Mouse (Mus musculus) heart, embryonic 10.5 days (tissue): Measurements from ENCODE around the gene Nacc1. TPM values are rescaled to one million over a fixed set of nuclear protein-coding genes. Genes with fewer than 3 reads are reported as not detected.
A peak's percentile ranks its signal among the peaks of the same experiment; 100 is the strongest.
"Not testable (repeated sequence)": the region's sequence is repeated elsewhere in the genome, so short reads cannot be mapped to it uniquely, and the experiment has no call there.

Source experiments
- DNase-seq: peaks from one replicate; pipeline ENCODE4 v3.0.0-alpha.2; 2017; ENCODE audit warnings: low spot score
- H3K27ac ChIP-seq: fragments of 300-500 bp; sonication (generic); 2 replicates; pipeline ENCODE4 v1.5.1; 2016; ENCODE audit warnings: mild to moderate bottlenecking
- H3K27me3 ChIP-seq: fragments of 300-500 bp; sonication (generic); 2 replicates; pipeline ENCODE4 v1.6.1; 2016; ENCODE audit warnings: mild to moderate bottlenecking; ENCODE audit not compliant: poor library complexity, insufficient read depth, severe bottlenecking
- H3K36me3 ChIP-seq: fragments of 300-500 bp; sonication (generic); 2 replicates; pipeline ENCODE4 v1.6.1; 2016; ENCODE audit warnings: mild to moderate bottlenecking, moderate library complexity
- H3K4me1 ChIP-seq: fragments of 300-500 bp; sonication (generic); 2 replicates; pipeline ENCODE4 v1.6.1; 2016; ENCODE audit warnings: mild to moderate bottlenecking
- H3K4me3 ChIP-seq: fragments of 300-500 bp; sonication (generic); 2 replicates; pipeline ENCODE4 v1.5.1; 2016; ENCODE audit warnings: mild to moderate bottlenecking, moderate library complexity
- H3K9me3 ChIP-seq: fragments of 300-500 bp; sonication (generic); 2 replicates; pipeline ENCODE4 v1.6.1; 2016; ENCODE audit warnings: mild to moderate bottlenecking, moderate library complexity
- WGBS: fragments of 180-500 bp; shearing (Covaris S2); methylation state at CpG from one replicate; pipeline ENCODE4 v1.1.7; 2016; 5-methylcytosine and 5-hydroxymethylcytosine counted together
- polyA plus RNA-seq: library from polyadenylated mRNA; unstranded; fragments of >200 nt; fragmentation: Nextera tagmentation; extraction: Ambion mirVana; gene quantifications from 2 replicates; pipeline ENCODE4 v1.2.1, GENCODE M21; 2016

Gene Nacc1
- polyA plus RNA-seq, 1 experiment from 2014 or later, result 25.0 TPM

- Histone ChIP-seq H3K27ac (peak overlapping the region; percentile 93), H3K27me3 (no peaks in the 10 kb centered on the region), H3K9me3 (no peaks in the 10 kb centered on the region), H3K4me3 (peak overlapping the region; percentile 70), H3K4me1 (peaks cover 49% of the 10 kb centered on the region), H3K36me3 (no peaks in the 10 kb centered on the region)
- under 1% methylated on average over 44 of the region's 52 CpGs for WGBS
- no peak for DNase-seq
These were observed 49.0 kb downstream of the Nacc1 start for GRCm38 (mm10) chr8:84638555-84639161.

- Histone ChIP-seq H3K4me3 (peak overlapping the region; percentile 70), H3K4me1 (peaks cover 55% of the 10 kb centered on the region), H3K36me3 (no peaks in the 10 kb centered on the region), H3K9me3 (no peaks in the 10 kb centered on the region), H3K27me3 (0 out of 2 replicates have a peak, but pooled peaks cover 4% of the 10 kb centered on the region), H3K27ac (peak overlapping the region; percentile 93)
- DNase-seq, result no peak
- WGBS, result 39% methylated on average over 8 of the region's 8 CpGs
These were observed 49.6 kb downstream of the Nacc1 start for GRCm38 (mm10) chr8:84637946-84638554.

- H3K27ac ChIP-seq, result peak overlapping the region; percentile 83
These were observed 51.5 kb downstream of the Nacc1 start for GRCm38 (mm10) chr8:84636051-84636691.

GRCm38 (mm10) chr8:84635397-84636050 is 52.1 kb downstream of the Nacc1 start:
- peak overlapping the region; percentile 83 for H3K27ac ChIP-seq
- WGBS, result 67% methylated on average over 14 of the region's 14 CpGs
- H3K4me1 ChIP-seq, result peaks cover 48% of the 10 kb centered on the region
- no peak overlapping the region for H3K4me3 ChIP-seq
- H3K27me3 ChIP-seq, result 0 out of 2 replicates have a peak, but pooled peaks cover 5% of the 10 kb centered on the region
- DNase-seq, result no peak
- no peaks in the 10 kb centered on the region for H3K9me3 ChIP-seq
- H3K36me3 ChIP-seq, result no peaks in the 10 kb centered on the region

More at GRCm38 (mm10) chr8:84636051-84636691, 51.5 kb downstream of the Nacc1 start:
- no peaks in the 10 kb centered on the region for H3K36me3 ChIP-seq
- peaks cover 51% of the 10 kb centered on the region for H3K4me1 ChIP-seq
- no peak for DNase-seq
- H3K4me3 ChIP-seq, result no peak overlapping the region
- 0 out of 2 replicates have a peak, but pooled peaks cover 5% of the 10 kb centered on the region for H3K27me3 ChIP-seq
- no peaks in the 10 kb centered on the region for H3K9me3 ChIP-seq
- WGBS, result 77% methylated on average over 17 of the region's 17 CpGs

GRCm38 (mm10) chr8:84634849-84635304 is 52.8 kb downstream of the Nacc1 start:
- H3K9me3 ChIP-seq, result no peaks in the 10 kb centered on the region
- WGBS, result 42% methylated on average over 9 of the region's 9 CpGs
- H3K36me3 ChIP-seq, result no peaks in the 10 kb centered on the region
- no peak for DNase-seq
- H3K4me3 ChIP-seq, result no peak overlapping the region
- peaks cover 44% of the 10 kb centered on the region for H3K4me1 ChIP-seq
- H3K27ac ChIP-seq, result peak overlapping the region; percentile 83
- H3K27me3 ChIP-seq, result 0 out of 2 replicates have a peak, but pooled peaks cover 5% of the 10 kb centered on the region

GRCm38 (mm10) chr8:84633841-84634584 is 53.6 kb downstream of the Nacc1 start:
- 39% methylated on average over 10 of the region's 10 CpGs for WGBS
- no peak overlapping the region for H3K4me3 ChIP-seq
- H3K27ac ChIP-seq, result peak overlapping the region; percentile 47; the same call in 1 of the 2 replicates
- DNase-seq, result no peak
- 0 out of 2 replicates have a peak, but pooled peaks cover 5% of the 10 kb centered on the region for H3K27me3 ChIP-seq
- H3K4me1 ChIP-seq, result peaks cover 46% of the 10 kb centered on the region
- no peaks in the 10 kb centered on the region for H3K36me3 ChIP-seq
- no peaks in the 10 kb centered on the region for H3K9me3 ChIP-seq

GRCm38 (mm10) chr8:84631813-84632212 is 55.8 kb downstream of the Nacc1 start:
- Histone ChIP-seq H3K27ac (no peak overlapping the region), H3K4me3 (no peak overlapping the region), H3K9me3 (no peaks in the 10 kb centered on the region), H3K36me3 (no peaks in the 10 kb centered on the region), H3K4me1 (peaks cover 36% of the 10 kb centered on the region), H3K27me3 (0 out of 2 replicates have a peak, but pooled peaks cover 5% of the 10 kb centered on the region)
- no peak for DNase-seq
- WGBS, result 87% methylated on average over 4 of the region's 4 CpGs

GRCm38 (mm10) chr8:84630145-84630544 is 57.5 kb downstream of the Nacc1 start:
- Histone ChIP-seq H3K27me3 (0 out of 2 replicates have a peak, but pooled peaks cover 5% of the 10 kb centered on the region), H3K4me1 (peaks cover 22% of the 10 kb centered on the region), H3K36me3 (no peaks in the 10 kb centered on the region), H3K4me3 (no peak overlapping the region), H3K27ac (no peak overlapping the region), H3K9me3 (no peaks in the 10 kb centered on the region)
- DNase-seq, result no peak
- 74% methylated on average over 4 of the region's 4 CpGs for whole genome bisulfite sequencing

GRCm38 (mm10) chr8:84629586-84629985 is 58.1 kb downstream of the Nacc1 start:
- Histone ChIP-seq H3K4me3 (no peak overlapping the region), H3K4me1 (peaks cover 17% of the 10 kb centered on the region), H3K36me3 (no peaks in the 10 kb centered on the region), H3K27me3 (0 out of 2 replicates have a peak, but pooled peaks cover 5% of the 10 kb centered on the region), H3K27ac (no peak overlapping the region), H3K9me3 (no peaks in the 10 kb centered on the region)
- 69% methylated on average over 11 of the region's 11 CpGs for WGBS
- DNase-seq, result no peak

GRCm38 (mm10) chr8:84623425-84623824 is 64.2 kb downstream of the Nacc1 start:
- not testable (repeated sequence) for H3K4me3 ChIP-seq, H3K36me3 ChIP-seq, H3K27ac ChIP-seq, H3K4me1 ChIP-seq, DNase-seq, H3K9me3 ChIP-seq
- WGBS, result 79% methylated on average over 4 of the region's 4 CpGs
- H3K27me3 ChIP-seq, result peaks cover 14% of the 10 kb centered on the region

- 63% methylated on average over 8 of the region's 8 CpGs for WGBS
- H3K36me3 ChIP-seq, result no peaks in the 10 kb centered on the region
These were observed 66.5 kb downstream of the Nacc1 start for GRCm38 (mm10) chr8:84621102-84621625.

More at GRCm38 (mm10) chr8:84621102-84621625, 66.5 kb downstream of the Nacc1 start:
- no peak for DNase-seq
- H3K9me3 ChIP-seq, result no peaks in the 10 kb centered on the region
- H3K4me3 ChIP-seq, result no peak overlapping the region
- peaks cover 37% of the 10 kb centered on the region for H3K27me3 ChIP-seq
- H3K4me1 ChIP-seq, result peaks cover 11% of the 10 kb centered on the region
- H3K27ac ChIP-seq, result no peak overlapping the region
